Mouse (Mus musculus) natural killer cell, adult 2 months (primary cell): ENCODE results near the gene Bud13.
A peak's percentile ranks its signal among the peaks of the same experiment; 100 is the strongest.

ENCODE experiments used
- DNase-seq, 2 experiments: peaks; one replicate each; pipeline ENCODE4 v3.0.0; 2022; ENCODE audit warnings: low spot score in 2 of 2

Bud13 gene

DNA sequence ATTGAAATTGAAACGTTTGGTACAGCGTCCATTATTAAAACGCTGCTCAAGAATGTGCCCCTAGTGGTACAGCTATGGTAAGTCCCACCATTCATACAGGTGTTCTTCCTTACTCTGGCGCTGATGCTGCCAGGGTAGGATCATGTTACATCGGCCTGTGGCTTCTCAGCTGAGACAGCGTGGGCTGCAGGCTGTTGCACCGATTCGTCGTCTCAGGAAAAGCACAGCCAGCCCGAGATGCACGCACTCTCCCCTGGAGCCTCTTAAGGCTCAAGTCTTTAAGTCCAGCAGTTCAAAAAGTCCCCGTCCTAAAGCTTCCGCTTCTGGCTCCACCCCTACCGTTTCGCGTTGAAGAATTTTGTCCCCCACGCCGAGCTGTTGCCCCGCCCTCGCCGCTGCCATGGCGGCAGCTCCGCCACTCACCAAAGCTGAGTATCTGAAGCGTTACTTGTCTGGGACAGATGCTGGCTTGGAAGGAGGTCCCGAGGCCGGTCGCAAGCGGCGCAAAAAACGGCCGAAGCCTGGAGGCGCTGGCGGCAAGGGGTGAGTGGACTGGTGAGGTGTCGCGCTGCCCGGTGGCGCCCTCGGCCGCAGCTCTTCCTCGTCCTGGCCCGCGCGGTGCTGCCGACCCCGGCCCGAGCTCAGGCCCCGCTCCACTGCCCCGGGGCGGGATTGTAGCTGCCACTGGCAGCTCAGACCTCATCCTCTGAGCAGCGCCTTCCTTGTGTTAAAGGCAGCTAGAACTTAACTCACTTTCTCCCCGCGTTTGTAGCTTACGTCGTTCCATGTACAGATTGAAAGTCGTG is at the start of gene Bud13:
Gene Bud13 (plus strand): TSS at position 378 of the 806 bp plus-strand sequence.
- DNase-seq, result peak; percentile 89 to 91

DNA sequence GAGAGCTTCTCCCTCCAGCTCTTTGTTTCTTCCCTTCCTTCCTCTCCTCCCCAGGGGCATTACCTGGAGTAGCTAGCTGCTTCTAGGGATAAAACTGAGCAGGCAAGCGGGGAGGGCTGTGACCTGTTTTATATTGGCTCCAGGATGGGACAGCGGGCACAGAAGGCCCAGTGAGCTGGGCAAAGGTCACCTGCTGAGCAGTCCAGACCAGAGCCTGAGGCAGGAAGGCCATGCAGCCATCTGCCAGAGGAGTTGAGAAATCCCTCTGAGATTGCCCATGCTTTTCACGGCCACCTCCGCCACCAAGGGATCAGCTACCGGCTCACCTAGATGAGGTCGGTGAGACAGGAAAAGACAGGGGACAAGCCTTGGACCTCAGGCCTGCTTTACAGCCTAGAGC is 47.6 kb upstream of the Bud13 start:
- DNase-seq, result no peak

DNA sequence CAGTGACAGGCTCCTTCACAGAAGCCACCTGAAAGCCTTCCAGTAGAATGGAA is 47.4 kb upstream of the Bud13 start, which contains the start of gene Apoc3:
Gene Apoc3 (minus strand): TSS at position 41 of the 53 bp plus-strand sequence.
- DNase-seq, result no peak

- DNase-seq, result no peak
Measured at GRCm38 (mm10) chr9:46235649-46236048, 47.2 kb upstream of the Bud13 start.

DNA sequence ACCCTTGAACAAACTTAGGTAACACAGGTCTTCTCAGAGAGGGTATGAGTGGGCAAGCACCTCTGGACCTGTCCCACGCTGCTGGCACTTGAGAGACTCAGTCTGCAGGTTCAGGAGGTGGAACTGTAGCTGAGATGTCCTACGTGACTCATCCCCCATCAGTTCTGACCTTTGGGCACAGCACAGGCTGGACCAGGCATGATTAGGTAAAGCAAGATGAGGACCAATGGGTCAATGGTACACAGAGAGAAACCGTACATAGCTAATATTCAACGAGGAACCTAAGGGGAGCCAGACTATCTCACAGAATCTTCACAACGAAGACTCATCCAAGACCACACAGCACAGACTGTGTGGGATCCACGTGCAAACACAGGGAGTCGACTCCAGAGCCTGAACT is 44.0 kb upstream of the Bud13 start:
- no peak for DNase-seq

- DNase-seq, result no peak
Measured at GRCm38 (mm10) chr9:46240526-46241153, 42.2 kb upstream of the Bud13 start, which contains the start of gene Apoa4. Apoa4 (plus strand) TSS chr9:46240696.

DNA sequence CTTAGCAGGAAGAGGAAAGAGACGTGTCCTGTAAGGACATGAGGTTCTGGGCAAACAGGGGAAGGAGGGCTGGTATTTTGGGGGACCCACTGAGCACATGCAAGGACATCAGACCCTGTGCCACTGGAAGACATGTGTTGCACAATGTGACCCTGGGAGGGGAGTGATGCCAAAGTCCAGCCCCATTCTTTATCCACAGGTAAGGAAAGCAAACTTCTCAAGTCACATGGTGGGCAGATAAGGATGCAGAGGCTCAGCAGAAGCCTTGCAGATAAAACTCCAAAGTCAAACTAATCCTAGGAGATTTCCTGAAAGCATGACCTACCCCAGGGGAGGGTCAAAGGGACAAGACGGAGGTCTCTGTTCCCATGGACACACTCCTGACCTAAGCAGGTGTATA is 41.0 kb upstream of the Bud13 start:
- no peak for DNase-seq

DNA sequence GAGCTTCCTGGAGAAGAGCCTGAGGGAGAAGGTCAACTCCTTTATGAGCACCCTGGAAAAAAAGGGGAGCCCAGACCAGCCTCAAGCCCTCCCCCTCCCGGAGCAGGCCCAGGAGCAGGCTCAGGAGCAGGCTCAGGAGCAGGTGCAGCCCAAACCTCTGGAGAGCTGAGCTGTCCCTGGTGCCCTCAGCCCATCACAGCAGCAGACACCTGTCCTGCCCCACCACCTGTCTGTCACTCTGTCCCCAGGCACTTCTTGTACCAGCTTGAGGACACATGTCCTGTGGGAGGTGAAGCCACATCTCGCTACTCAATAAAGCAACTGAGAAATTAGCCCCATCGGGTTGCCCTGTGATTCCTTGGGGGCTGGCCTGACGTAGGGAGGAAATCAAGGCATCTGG is 39.7 kb upstream of the Bud13 start:
- no peak for DNase-seq

DNA sequence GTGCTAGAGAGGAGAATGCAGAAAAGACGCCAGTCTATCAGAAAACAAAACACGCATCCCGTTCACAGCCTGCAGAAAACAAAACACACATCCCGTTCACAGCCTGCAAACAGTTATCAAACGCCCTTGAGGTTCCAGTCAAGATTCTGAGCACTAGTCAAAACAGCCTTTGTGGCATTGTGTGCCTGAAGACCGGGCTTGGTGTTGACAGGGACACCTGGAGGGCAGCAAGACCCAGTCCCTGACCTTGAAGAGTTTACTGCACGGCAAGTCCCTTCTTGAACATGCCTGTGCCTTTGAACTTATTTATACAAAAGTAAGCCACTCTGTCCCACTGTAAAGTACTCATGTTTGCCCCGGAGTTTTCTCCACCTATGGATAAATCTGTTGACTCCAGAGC is 39.2 kb upstream of the Bud13 start:
- DNase-seq, result no peak

- DNase-seq, result peak in 1 of 2 experiments; percentile 28
Measured at GRCm38 (mm10) chr9:46246752-46247324, 36.0 kb upstream of the Bud13 start.

- no peak for DNase-seq
Measured at GRCm38 (mm10) chr9:46256177-46256576, 26.6 kb upstream of the Bud13 start.

GRCm38 (mm10) chr9:46256658-46257385 is 26.0 kb upstream of the Bud13 start:
- DNase-seq, result peak in 1 of 2 experiments; percentile 21

DNA sequence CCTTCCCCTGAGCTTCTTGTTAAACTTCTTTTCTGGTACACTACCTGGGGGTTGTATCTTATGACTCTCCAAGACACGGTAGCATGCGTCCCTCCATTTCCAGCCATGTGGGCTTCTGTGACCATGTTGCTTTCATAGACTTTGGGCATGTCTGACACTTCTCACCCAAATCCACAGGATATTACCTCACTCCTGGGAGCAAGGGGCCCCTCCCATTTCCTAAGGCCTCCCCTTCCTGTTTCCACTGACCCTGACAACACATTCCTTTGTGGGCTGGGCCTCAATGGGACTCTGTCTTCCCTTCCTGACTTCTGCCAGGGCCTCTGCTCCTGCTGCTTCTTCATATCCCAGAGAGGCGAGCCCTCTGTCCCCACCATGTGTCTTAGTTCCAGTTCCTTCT is 25.3 kb upstream of the Bud13 start:
- no peak for DNase-seq

GRCm38 (mm10) chr9:46259111-46259510 is 23.7 kb upstream of the Bud13 start:
- DNase-seq, result no peak

GRCm38 (mm10) chr9:46261131-46261530 is 21.7 kb upstream of the Bud13 start:
- no peak for DNase-seq

GRCm38 (mm10) chr9:46268343-46268873 is 14.4 kb upstream of the Bud13 start, which contains the start of gene Apoa5:
Apoa5 (plus strand) TSS chr9:46268633.
- DNase-seq, result no peak

- no peak for DNase-seq
Measured at GRCm38 (mm10) chr9:46269125-46269524, 13.7 kb upstream of the Bud13 start.

GRCm38 (mm10) chr9:46270782-46271181 is 12.0 kb upstream of the Bud13 start:
- no peak for DNase-seq

DNA sequence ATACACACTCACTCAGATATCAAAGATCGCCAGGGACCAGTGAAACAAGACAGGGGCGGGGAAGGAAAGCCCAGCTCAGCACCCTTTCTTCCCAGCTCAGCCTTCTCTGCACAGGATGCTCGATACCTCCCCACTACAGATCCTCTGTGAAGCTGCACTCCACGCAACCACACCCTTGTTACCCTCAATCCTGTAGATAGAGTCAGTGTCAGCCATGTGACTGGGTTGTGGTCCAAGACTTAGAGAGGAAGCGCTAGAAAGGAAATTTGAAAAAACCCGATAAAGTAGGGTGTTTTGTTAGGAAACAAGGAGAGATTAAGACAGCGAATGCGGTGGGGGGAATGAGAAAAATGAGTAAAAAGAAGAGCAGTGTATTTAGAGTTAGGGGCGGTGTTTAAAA is 10.7 kb upstream of the Bud13 start:
- peak; percentile 10 to 20 for DNase-seq

- DNase-seq, result peak; percentile 88 to 89
Measured at GRCm38 (mm10) chr9:46272677-46273454, 9.9 kb upstream of the Bud13 start, which contains the start of gene Zpr1. Zpr1 (plus strand) TSS chr9:46273064.

DNA sequence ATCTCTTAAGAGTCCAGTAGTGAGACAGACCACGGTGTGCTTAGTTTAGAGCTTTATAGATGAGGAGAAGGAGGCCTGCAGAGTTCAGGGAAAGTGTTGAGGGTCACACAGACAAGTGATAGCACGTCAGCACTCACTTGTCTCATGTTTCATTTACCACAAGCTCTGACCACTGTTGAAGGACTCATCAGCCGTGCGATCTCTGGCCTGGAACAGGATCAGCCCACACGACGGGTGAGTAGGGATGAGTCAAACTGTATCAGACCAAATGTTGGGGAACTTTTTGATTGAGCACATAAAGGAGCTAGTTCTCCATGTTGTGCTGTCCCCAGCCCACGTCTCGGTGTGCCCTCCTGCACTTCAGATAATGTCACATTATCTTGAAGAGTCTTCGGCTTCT is 8.3 kb upstream of the Bud13 start:
- no peak for DNase-seq

GRCm38 (mm10) chr9:46298381-46298780 is 15.6 kb downstream of the Bud13 start:
- no peak for DNase-seq
